Mouse (Mus musculus) stomach, postnatal 0 days (tissue): Measurements from ENCODE around the gene Chil1.

Experiments
- CTCF ChIP-seq: IDR thresholded peaks from 2 replicates; pipeline ENCODE4 v1.5.1; 2016; ENCODE audit warnings: antibody characterized with exemption, low read depth, mild to moderate bottlenecking, moderate library complexity
- EP300 ChIP-seq: optimal IDR thresholded peaks from 2 replicates; pipeline ENCODE3; 2016; ENCODE audit warnings: antibody characterized with exemption

DNA sequence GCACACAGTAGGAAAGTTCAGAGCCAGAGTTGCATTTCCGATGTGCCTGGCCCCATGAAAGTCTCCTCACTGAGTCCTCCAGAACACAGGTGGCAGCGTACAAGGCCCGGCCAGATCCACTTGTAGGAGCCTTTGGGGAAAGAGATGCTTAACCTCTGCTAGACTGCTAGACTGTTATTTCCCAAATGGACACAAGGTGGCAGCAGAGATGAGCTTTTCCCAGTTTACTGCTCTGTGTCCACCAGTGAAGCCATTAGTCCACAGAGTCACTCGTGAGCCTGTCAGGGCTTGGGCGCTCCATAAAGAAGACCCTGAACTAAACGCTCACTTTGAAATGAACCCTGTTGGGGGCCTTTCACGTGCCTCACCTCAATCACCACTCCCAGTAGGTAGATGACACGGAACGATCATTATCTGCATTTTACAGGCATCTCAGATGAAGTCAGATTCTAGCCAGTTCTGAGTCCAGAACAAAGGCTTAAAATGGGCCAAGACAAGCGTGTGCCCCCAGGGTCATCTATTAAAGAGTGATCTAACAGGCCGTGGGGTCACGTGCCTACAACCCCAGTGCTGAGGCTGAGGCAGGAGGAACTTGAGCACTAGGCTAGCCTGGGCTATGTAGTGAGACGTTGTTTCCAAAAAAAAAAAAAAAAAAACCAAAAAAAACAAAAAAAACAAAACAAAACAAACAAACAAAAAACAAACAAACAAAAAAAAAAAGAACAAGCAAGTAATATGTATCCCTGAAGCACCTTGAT, 30.1 kb upstream of the Chil1 start:
- peak; percentile 96 for TF ChIP-seq CTCF
- no peak for TF ChIP-seq EP300
